In the genomic region with DNA sequence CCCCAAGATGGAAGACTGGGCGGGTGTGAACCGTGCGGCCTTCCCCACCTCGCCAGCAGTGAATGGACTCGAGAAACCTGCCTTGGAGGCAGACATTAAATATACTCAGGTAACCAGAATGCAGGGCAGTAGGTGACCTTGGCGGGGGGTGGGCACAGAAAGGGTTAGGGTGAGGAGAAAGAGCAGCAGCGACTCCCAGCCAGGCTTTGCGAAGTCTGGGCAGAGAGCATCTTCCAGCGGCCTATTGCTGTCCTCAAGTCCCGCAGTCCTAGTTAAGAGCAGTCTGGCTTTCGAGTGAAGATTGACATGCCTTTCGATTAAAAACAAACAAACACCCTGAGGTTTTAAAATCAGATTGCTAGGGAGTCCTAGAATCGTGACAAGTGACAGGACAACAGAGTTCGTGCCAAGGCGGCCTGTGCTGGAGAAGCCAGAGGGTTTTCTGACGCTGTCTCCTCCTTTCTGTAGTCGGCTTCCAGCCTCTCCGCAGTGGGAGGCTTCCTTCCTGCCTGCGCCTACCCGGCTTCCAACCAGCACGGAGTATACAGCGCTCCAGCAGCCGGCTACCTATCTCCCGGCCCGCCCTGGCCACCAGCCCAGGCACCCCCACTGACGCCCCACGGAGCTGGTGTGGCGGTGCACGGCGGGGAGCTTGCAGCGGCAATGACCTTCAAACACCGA, we compare ENCODE assay signal across 11 mouse cellular contexts. TPM values are rescaled to one million over a fixed set of nuclear protein-coding genes. Genes with fewer than 3 reads are reported as not detected.
DNase-seq lines count a peak whose midpoint lies in the region; ATAC-seq and TF ChIP-seq lines count a peak whose summit lies in the region.
"Had no signal": no experiment of that assay in that cellular context is flagged by ENCODE, and none has a peak within 500 bp of the region (broad histone marks: within the 10 kb centered on the region; RNA-seq: fewer than 3 reads in every experiment).

No protein-coding gene starts in this region.

- DNase-seq in heart, adult 2 months: no peak
- no peak for DNase-seq in testis, postnatal 14 days (ENCODE audit: low spot score)
- DNase-seq in gastrocnemius, postnatal 4 days (ENCODE audit: low spot score in 2 of 2): no peak
- DNase-seq in thymus, postnatal 0 days (ENCODE audit: low spot score): no peak
- DNase-seq in frontal cortex, postnatal 10 days (ENCODE audit: low spot score in 2 of 2): no peak
- DNase-seq: adrenal gland, postnatal 25 days had no signal

- H3K4me3 ChIP-seq in heart, embryonic 15.5 days: peak overlapping the region; percentile 34
- H3K4me3 ChIP-seq in heart, adult 2 months: no peak overlapping the region
- peak overlapping the region; percentile 41 for H3K4me3 ChIP-seq in testis, adult 2 months (ENCODE audit: control insufficient read depth, low read depth, low read length)
- no peak overlapping the region for H3K4me3 ChIP-seq in hindbrain, embryonic 16.5 days (ENCODE audit: low read length)
- H3K4me3 ChIP-seq: hindbrain, embryonic 15.5 days had no signal

- peaks cover 92% of the 10 kb centered on the region for H3K27me3 ChIP-seq in heart, embryonic 15.5 days
- peaks cover 28% of the 10 kb centered on the region for H3K27me3 ChIP-seq in heart, adult 2 months (ENCODE audit: control insufficient read depth, insufficient read depth, low read length)
- H3K27me3 ChIP-seq in testis, adult 2 months (ENCODE audit: control insufficient read depth, insufficient read depth, low read length): peaks cover 10% of the 10 kb centered on the region
- peaks cover 75% of the 10 kb centered on the region for H3K27me3 ChIP-seq in hindbrain, embryonic 16.5 days (replicated peaks; ENCODE audit: control insufficient read depth, insufficient read depth, low read length)

- no peak overlapping the region for H3K9ac ChIP-seq in heart, embryonic 15.5 days
- no peak overlapping the region for H3K9ac ChIP-seq in heart, adult 2 months (ENCODE audit: low read depth, low read length)
- no peak overlapping the region; the same call in 1 of the 2 replicates for H3K9ac ChIP-seq in hindbrain, embryonic 16.5 days (ENCODE audit: low read depth, low read length)
- H3K9ac ChIP-seq: hindbrain, embryonic 15.5 days had no signal

- no peak overlapping the region for H3K27ac ChIP-seq in heart, embryonic 15.5 days
- no peak overlapping the region for H3K27ac ChIP-seq in heart, adult 2 months
- no peak overlapping the region for H3K27ac ChIP-seq in testis, adult 2 months (ENCODE audit: control insufficient read depth, insufficient read depth, low read depth, low read length)
- no peak overlapping the region for H3K27ac ChIP-seq in hindbrain, embryonic 16.5 days (ENCODE audit: low read depth, low read length)
- H3K27ac ChIP-seq: hindbrain, embryonic 15.5 days had no signal

- intact Hi-C loops in heart, adult 2 months (cut with DNase I): no loop called here

- peaks cover 23% of the 10 kb centered on the region for H3K4me1 ChIP-seq in heart, embryonic 15.5 days (replicated peaks)
- no peaks in the 10 kb centered on the region for H3K4me1 ChIP-seq in heart, adult 2 months (ENCODE audit: control insufficient read depth, insufficient read depth, low read length)
- peaks cover 14% of the 10 kb centered on the region for H3K4me1 ChIP-seq in testis, adult 2 months (ENCODE audit: control insufficient read depth, insufficient read depth, low read length)
- peaks cover 4% of the 10 kb centered on the region for H3K4me1 ChIP-seq in hindbrain, embryonic 16.5 days (ENCODE audit: control insufficient read depth, insufficient read depth, low read depth, low read length)

- peak overlapping the region; percentile 52 for H3K4me2 ChIP-seq in heart, embryonic 15.5 days
- peak overlapping the region; percentile 8; the same call in 1 of the 2 replicates for H3K4me2 ChIP-seq in hindbrain, embryonic 16.5 days (ENCODE audit: low read length)
- H3K4me2 ChIP-seq: hindbrain, embryonic 15.5 days had no signal

- H3K79me2 ChIP-seq in heart, adult 2 months (replicated peaks; ENCODE audit: control insufficient read depth, insufficient read depth, low read length): no peaks in the 10 kb centered on the region

- TF ChIP-seq POLR2A in heart, adult 2 months (IDR thresholded peaks at IDR 0.05; ENCODE audit: insufficient read depth, low read depth, low read length): no peak
- TF ChIP-seq POLR2A in testis, adult 2 months (IDR thresholded peaks at IDR 0.05; ENCODE audit: control insufficient read depth, low read depth, low read length): no peak

- H3K9me3 ChIP-seq in heart, embryonic 15.5 days (replicated peaks): no peaks in the 10 kb centered on the region
- H3K9me3 ChIP-seq in hindbrain, embryonic 16.5 days (ENCODE audit: control insufficient read depth, low read length): 0 out of 2 replicates have a peak, but pooled peaks cover 3% of the 10 kb centered on the region
- H3K9me3 ChIP-seq: hindbrain, embryonic 15.5 days had no signal

- ATAC-seq in heart, embryonic 15.5 days (replicated peaks; ENCODE audit: insufficient number of reproducible peaks, insufficient read depth, low FRiP score, low read depth): no peak; the same call in 1 of the 2 replicates
- ATAC-seq in hindbrain, embryonic 16.5 days: no peak

- no peak for TF ChIP-seq EP300 in heart, adult 2 months (IDR thresholded peaks at IDR 0.05; ENCODE audit: insufficient read depth, low read depth, low read length)

- TF ChIP-seq CTCF in heart, adult 2 months (IDR thresholded peaks at IDR 0.05): no peak
- TF ChIP-seq CTCF in testis, adult 2 months (IDR thresholded peaks at IDR 0.05; ENCODE audit: control insufficient read depth, insufficient read depth, insufficient replicate concordance, low read depth, low read length): no peak

- H3K36me3 ChIP-seq in heart, embryonic 15.5 days: no peaks in the 10 kb centered on the region
- no peaks in the 10 kb centered on the region for H3K36me3 ChIP-seq in heart, adult 2 months (ENCODE audit: control insufficient read depth, insufficient read depth, low read length)
- no peaks in the 10 kb centered on the region for H3K36me3 ChIP-seq in testis, adult 2 months (ENCODE audit: control insufficient read depth, insufficient read depth, low read length)
- H3K36me3 ChIP-seq in hindbrain, embryonic 16.5 days (ENCODE audit: control insufficient read depth, insufficient read depth, low read length): no peaks in the 10 kb centered on the region
- H3K36me3 ChIP-seq: hindbrain, embryonic 15.5 days had no signal

- WGBS in heart, embryonic 15.5 days: 3% methylated on average over 32 of the region's 32 CpGs
- WGBS in heart, adult 2 months: 4% methylated on average over 32 of the region's 32 CpGs
- WGBS in hindbrain, embryonic 16.5 days: 1% methylated on average over 32 of the region's 32 CpGs

RNA-seq across cellular contexts. Expression of a gene that starts 6.3 kb away (rescaled TPM):
- 1.1 and 18.0 TPM in 2 replicates for polyA plus RNA-seq in heart, embryonic 15.5 days (2015; fragmentation: Nextera tagmentation; extraction: Ambion mirVana)
- not detected for total RNA-seq in heart, adult 2 months (2021)
- 0.08 and 0.12 TPM in 2 replicates for polyA plus RNA-seq in heart, adult 2 months (2012; rRNA removed)
- 9.4 and 9.9 TPM in 2 replicates for polyA plus RNA-seq in testis, adult 2 months (2012; rRNA removed)
- 0.07 TPM in 1 of 2 replicates, not detected in the other for polyA plus RNA-seq in hindbrain, embryonic 16.5 days (2015; fragmentation: Nextera tagmentation; extraction: Ambion mirVana)
- total RNA-seq in gastrocnemius, postnatal 4 days (2021): under 1 TPM; 0.39 to 0.49 TPM
- polyA plus RNA-seq in thymus, postnatal 0 days (2015; fragmentation: Nextera tagmentation; extraction: Ambion mirVana): 36.5 and 53.2 TPM in 2 replicates
- total RNA-seq: adrenal gland, postnatal 25 days had no signal
- polyA plus RNA-seq: hindbrain, embryonic 15.5 days; stomach, embryonic 16.5 days had no signal

Comparison
In these comparisons a context has a peak if more than half of its experiments do, and no peak if none do; other contexts are left out.
1. H3K4me3 ChIP-seq: peak in heart, embryonic 15.5 days (single experiment) and testis, adult 2 months (single experiment); none in heart, adult 2 months (single experiment) and hindbrain, embryonic 16.5 days (single experiment).